Mouse (Mus musculus) hindbrain, embryonic 11.5 days (tissue): ENCODE measurements around the gene Clec4g. TPM values are rescaled to one million over a fixed set of nuclear protein-coding genes. Genes with fewer than 3 reads are reported as not detected.

ENCODE experiments used
- ATAC-seq: fragments of 200-750 bp; cut with Nextera tagmentation; 2 replicates; pipeline ENCODE4 v1.8.0; 2017; ENCODE audit warnings: mild to moderate bottlenecking, moderate TSS enrichment, moderate library complexity; ENCODE audit not compliant: low FRiP score
- DNase-seq: peaks from one replicate; pipeline ENCODE4 v3.0.0-alpha.2; 2015; ENCODE audit warnings: low spot score
- H3K27ac ChIP-seq: fragments of 300-500 bp; sonication (generic); 2 replicates; pipeline ENCODE4 v1.5.1; 2014; ENCODE audit warnings: mild to moderate bottlenecking, low read depth, low read length
- H3K27me3 ChIP-seq: fragments of 300-500 bp; sonication (generic); 2 replicates; pipeline ENCODE4 v1.6.1; 2014; ENCODE audit warnings: mild to moderate bottlenecking, low read length, moderate library complexity, mixed read lengths; ENCODE audit not compliant: control insufficient read depth, insufficient read depth
- H3K36me3 ChIP-seq: fragments of 300-500 bp; sonication (generic); 2 replicates; pipeline ENCODE4 v1.6.1; 2014; ENCODE audit warnings: mild to moderate bottlenecking, low read length, moderate library complexity, mixed read lengths; ENCODE audit not compliant: control insufficient read depth, insufficient read depth
- H3K4me1 ChIP-seq: fragments of 300-500 bp; sonication (generic); replicated peaks from 2 replicates; pipeline ENCODE4 v1.6.1; 2014; ENCODE audit warnings: low read length, mixed read lengths; ENCODE audit not compliant: control insufficient read depth, insufficient read depth
- H3K4me2 ChIP-seq: fragments of 300-500 bp; sonication (generic); replicated peaks from 2 replicates; pipeline ENCODE4 v1.6.1; 2014; ENCODE audit warnings: mild to moderate bottlenecking, low read depth, low read length
- H3K4me3 ChIP-seq: fragments of 300-500 bp; sonication (generic); 2 replicates; pipeline ENCODE4 v1.5.1; 2014; ENCODE audit warnings: low read depth, low read length
- H3K9ac ChIP-seq: fragments of 300-500 bp; sonication (generic); 2 replicates; pipeline ENCODE4 v1.6.1; 2014; ENCODE audit warnings: low read depth, low read length
- H3K9me3 ChIP-seq: fragments of 300-500 bp; sonication (generic); 2 replicates; pipeline ENCODE4 v1.6.1; 2016; ENCODE audit warnings: low read length; ENCODE audit not compliant: control insufficient read depth
- WGBS: fragments of 180-500 bp; shearing (Covaris S2); extraction: QIAGEN DNeasy Blood & Tissue Kit; methylation state at CpG from one replicate; pipeline ENCODE4 v1.1.7; 2014; 5-methylcytosine and 5-hydroxymethylcytosine counted together
- polyA plus RNA-seq: library from polyadenylated mRNA; unstranded; fragments of >200 nt; fragmentation: Nextera tagmentation; extraction: Ambion mirVana; gene quantifications from 2 replicates; pipeline ENCODE4 v1.2.1, GENCODE M21; 2014

Gene Clec4g
- polyA plus RNA-seq, 1 experiment from 2014 or later, result not detected

DNA sequence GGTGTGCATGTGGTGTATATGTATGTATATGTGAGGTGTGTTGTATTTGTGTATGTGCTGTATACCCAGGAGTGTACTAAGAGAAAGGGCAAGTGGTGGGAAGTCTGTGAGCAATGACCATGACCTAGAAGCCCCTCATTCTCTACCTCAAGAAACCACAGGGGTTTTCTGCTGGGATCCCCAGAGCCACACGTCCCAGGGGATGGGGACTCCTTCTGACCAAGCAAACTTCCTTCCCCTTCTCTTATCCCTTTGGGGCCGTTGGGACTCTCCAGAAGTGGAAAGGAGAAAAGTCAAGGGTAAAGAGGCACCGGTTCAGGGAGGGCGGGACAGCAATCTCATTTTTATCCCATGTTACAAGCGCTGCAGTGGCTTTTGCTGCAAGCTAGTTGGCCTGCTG, 35.0 kb downstream of the Clec4g start:
- Histone ChIP-seq H3K27me3 (no peaks in the 10 kb centered on the region), H3K4me2 (no peak overlapping the region), H3K27ac (no peak overlapping the region), H3K9me3 (no peaks in the 10 kb centered on the region), H3K9ac (no peak overlapping the region), H3K4me1 (no peaks in the 10 kb centered on the region), H3K4me3 (no peak overlapping the region), H3K36me3 (no peaks in the 10 kb centered on the region)
- no peak for DNase-seq
- no peak for ATAC-seq
- WGBS, result 67% methylated on average over 5 of the region's 5 CpGs

DNA sequence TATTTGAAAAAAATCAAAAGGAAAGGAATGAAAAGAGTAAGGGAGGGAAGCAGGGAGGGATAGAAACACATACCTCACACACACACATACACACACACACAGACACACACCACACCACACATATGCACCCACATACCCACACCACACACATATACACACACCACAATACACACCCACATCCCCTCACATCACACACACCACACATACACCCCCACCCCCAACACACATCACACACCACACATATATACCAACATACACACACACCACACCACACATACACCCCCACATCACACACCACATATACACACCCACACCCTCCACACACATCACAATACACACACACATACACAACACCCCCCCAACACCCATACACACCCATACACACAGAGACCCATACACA, 35.9 kb downstream of the Clec4g start:
- Histone ChIP-seq H3K9ac (no peak overlapping the region), H3K36me3 (0 out of 2 replicates have a peak, but pooled peaks cover 3% of the 10 kb centered on the region), H3K9me3 (no peaks in the 10 kb centered on the region), H3K27ac (no peak overlapping the region), H3K4me2 (no peak overlapping the region), H3K4me3 (no peak overlapping the region), H3K4me1 (no peaks in the 10 kb centered on the region), H3K27me3 (no peaks in the 10 kb centered on the region)
- ATAC-seq (peak; percentile 20; the same call in 1 of the 2 replicates), DNase-seq (no peak)

- 81% methylated on average over 6 of the region's 6 CpGs for WGBS
- no peaks in the 10 kb centered on the region for H3K27me3 ChIP-seq
- no peak overlapping the region for H3K9ac ChIP-seq
- H3K27ac ChIP-seq, result no peak overlapping the region
- H3K9me3 ChIP-seq, result no peaks in the 10 kb centered on the region
- H3K4me2 ChIP-seq, result no peak overlapping the region
- ATAC-seq (no peak), DNase-seq (no peak)
- H3K4me3 ChIP-seq, result no peak overlapping the region
- H3K36me3 ChIP-seq, result 0 out of 2 replicates have a peak, but pooled peaks cover 6% of the 10 kb centered on the region
- H3K4me1 ChIP-seq, result no peaks in the 10 kb centered on the region
These were observed 36.9 kb downstream of the Clec4g start for GRCm38 (mm10) chr8:3683408-3684176.

GRCm38 (mm10) chr8:3682435-3682834, 38.0 kb downstream of the Clec4g start:
- ATAC-seq, result no peak
- 90% methylated on average over 5 of the region's 5 CpGs for WGBS
- H3K4me1 ChIP-seq, result no peaks in the 10 kb centered on the region
- H3K9me3 ChIP-seq, result no peaks in the 10 kb centered on the region
- H3K4me2 ChIP-seq, result no peak overlapping the region
- DNase-seq, result no peak
- H3K27ac ChIP-seq, result no peak overlapping the region
- H3K27me3 ChIP-seq, result no peaks in the 10 kb centered on the region
- no peak overlapping the region for H3K9ac ChIP-seq
- H3K36me3 ChIP-seq, result 0 out of 2 replicates have a peak, but pooled peaks cover 6% of the 10 kb centered on the region
- H3K4me3 ChIP-seq, result no peak overlapping the region

GRCm38 (mm10) chr8:3679656-3680055, 40.8 kb downstream of the Clec4g start:
- no peak overlapping the region for H3K9ac ChIP-seq
- no peak overlapping the region for H3K27ac ChIP-seq
- 94% methylated on average over 5 of the region's 5 CpGs for WGBS
- 0 out of 2 replicates have a peak, but pooled peaks cover 6% of the 10 kb centered on the region for H3K36me3 ChIP-seq
- no peaks in the 10 kb centered on the region for H3K9me3 ChIP-seq
- no peaks in the 10 kb centered on the region for H3K27me3 ChIP-seq
- DNase-seq, result no peak
- H3K4me3 ChIP-seq, result no peak overlapping the region
- ATAC-seq, result no peak
- no peaks in the 10 kb centered on the region for H3K4me1 ChIP-seq
- H3K4me2 ChIP-seq, result no peak overlapping the region

DNA sequence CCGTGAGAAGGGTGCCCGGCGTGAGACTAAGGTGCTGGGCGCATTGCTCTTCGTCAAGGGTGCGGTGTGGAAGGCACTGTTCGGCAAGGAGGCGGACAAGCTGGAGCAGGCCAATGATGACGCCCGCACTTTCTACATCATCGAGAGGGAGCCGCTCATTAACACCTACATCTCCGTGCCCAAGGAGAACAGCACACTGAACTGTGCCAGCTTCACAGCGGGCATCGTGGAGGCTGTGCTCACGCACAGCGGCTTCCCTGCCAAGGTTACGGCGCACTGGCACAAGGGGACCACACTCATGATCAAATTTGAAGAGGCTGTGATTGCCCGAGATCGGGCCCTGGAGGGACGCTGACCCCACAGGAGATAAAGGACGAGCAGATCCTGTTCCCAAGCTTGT, 41.2 kb downstream of the Clec4g start:
- WGBS, result 97% methylated on average over 23 of the region's 23 CpGs
- H3K27ac ChIP-seq, result no peak overlapping the region
- no peak for ATAC-seq

DNA sequence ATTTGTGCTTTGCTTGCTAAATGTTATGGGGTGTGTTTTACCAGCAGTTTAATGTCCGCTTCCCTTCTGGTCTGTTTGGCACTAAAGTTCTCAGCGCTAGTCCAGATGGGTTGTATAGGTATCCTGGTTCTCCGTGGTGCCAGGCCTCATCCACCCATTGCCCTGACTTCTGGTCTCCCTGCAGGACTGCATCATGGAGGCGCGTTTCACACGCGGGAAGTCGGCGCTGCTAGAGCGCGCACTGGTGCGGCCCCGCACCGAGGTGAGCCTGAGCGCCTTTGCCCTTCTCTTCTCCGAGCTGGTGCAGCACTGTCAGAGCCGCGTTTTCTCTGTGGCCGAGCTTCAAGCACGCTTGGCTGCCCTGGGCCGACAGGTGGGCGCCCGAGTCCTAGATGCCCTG, 41.6 kb downstream of the Clec4g start:
- H3K4me3 ChIP-seq, result no peak overlapping the region
- no peaks in the 10 kb centered on the region for H3K9me3 ChIP-seq
- H3K36me3 ChIP-seq, result 0 out of 2 replicates have a peak, but pooled peaks cover 6% of the 10 kb centered on the region
- no peaks in the 10 kb centered on the region for H3K27me3 ChIP-seq
- no peak overlapping the region for H3K4me2 ChIP-seq
- 96% methylated on average over 23 of the region's 23 CpGs for WGBS
- no peak overlapping the region for H3K9ac ChIP-seq
- no peaks in the 10 kb centered on the region for H3K4me1 ChIP-seq
- no peak overlapping the region for H3K27ac ChIP-seq
- ATAC-seq, result no peak
- no peak for DNase-seq

More for the DNA sequence above, 41.2 kb downstream of the Clec4g start:
- Histone ChIP-seq H3K9ac (no peak overlapping the region), H3K36me3 (0 out of 2 replicates have a peak, but pooled peaks cover 6% of the 10 kb centered on the region), H3K4me2 (no peak overlapping the region), H3K9me3 (no peaks in the 10 kb centered on the region), H3K27me3 (no peaks in the 10 kb centered on the region), H3K4me1 (no peaks in the 10 kb centered on the region), H3K4me3 (no peak overlapping the region)
- DNase-seq, result no peak

GRCm38 (mm10) chr8:3676993-3677579, 43.4 kb downstream of the Clec4g start:
- 0 out of 2 replicates have a peak, but pooled peaks cover 6% of the 10 kb centered on the region for H3K36me3 ChIP-seq
- 8% methylated on average over 15 of the region's 15 CpGs for WGBS
- no peaks in the 10 kb centered on the region for H3K27me3 ChIP-seq
- ATAC-seq (peak; percentile 1; the same call in 1 of the 2 replicates), DNase-seq (no peak)
- peak overlapping the region; percentile 88 for H3K4me3 ChIP-seq
- H3K4me1 ChIP-seq, result no peaks in the 10 kb centered on the region
- H3K4me2 ChIP-seq, result peak overlapping the region; percentile 84
- no peaks in the 10 kb centered on the region for H3K9me3 ChIP-seq
- peak overlapping the region; percentile 84 for H3K27ac ChIP-seq
- peak overlapping the region; percentile 85 for H3K9ac ChIP-seq
